Mouse (Mus musculus): ENCODE results near the gene Olfr1453. TPM values are rescaled to one million over a fixed set of nuclear protein-coding genes. Genes with fewer than 3 reads are reported as not detected.

The Olfr1453 gene
- not detected for polyA plus RNA-seq (2014; fragmentation: Illumina TruSeq; extraction: RNeasy Lipid Tissue Mini Kit (QIAGEN cat#74804); ENCODE audit: low read depth, low replicate concordance)

DNA sequence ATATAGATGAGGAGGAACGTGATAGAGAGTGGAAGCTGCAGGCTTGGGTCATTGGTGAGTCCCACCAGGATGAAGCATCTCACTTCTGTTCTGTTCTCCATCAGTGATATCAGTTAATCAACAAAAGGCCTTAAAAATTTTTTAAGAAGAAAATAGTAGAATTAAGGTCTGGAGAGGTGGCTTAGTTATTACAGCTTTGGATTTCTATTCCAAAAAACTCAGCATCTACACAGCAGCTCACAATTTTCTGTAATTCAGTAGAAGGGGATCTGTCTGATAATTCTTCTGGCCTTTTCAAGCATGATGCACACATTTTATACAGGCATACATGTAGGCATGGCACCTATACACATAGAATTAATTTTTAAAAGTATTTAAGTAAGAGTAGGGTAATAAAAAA, at the start of gene Olfr1453:
Gene Olfr1453 (minus strand): TSS at position 101 of the 400 bp plus-strand sequence.

DNA sequence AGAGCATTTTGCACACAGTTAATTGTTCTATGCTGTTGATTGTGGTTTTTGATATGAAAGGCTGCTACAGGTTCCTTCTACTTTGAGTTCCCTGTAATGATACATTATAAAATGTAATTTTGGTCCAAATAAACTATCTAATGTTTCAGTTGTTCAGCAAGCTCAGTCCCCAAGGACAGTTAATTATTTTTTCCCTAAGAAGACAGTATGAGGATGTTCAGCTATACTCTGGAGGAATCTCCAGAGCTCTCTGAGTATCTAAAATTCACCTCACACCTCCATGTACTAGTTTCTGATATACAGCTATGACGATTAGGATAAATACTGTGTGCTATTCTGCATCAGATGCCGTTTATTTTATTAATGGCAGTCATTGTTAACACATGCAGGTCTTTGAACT, 32.2 kb upstream of the Olfr1453 start, which contains the start of gene Olfr1454:
Gene Olfr1454 (plus strand): TSS at position 301 of the 400 bp plus-strand sequence.

GRCm38 (mm10) chr19:12994714-12995113, 33.4 kb downstream of the Olfr1453 start, which contains the start of gene Olfr1451:
Gene Olfr1451 (plus strand): TSS chr19:12995014.

Other genes with a start within 250 kb of the Olfr1453 start
- gene Zfp91, start 232.2 kb downstream of the Olfr1453 start, polyA plus RNA-seq (2014; fragmentation: Illumina TruSeq; extraction: RNeasy Lipid Tissue Mini Kit (QIAGEN cat#74804); ENCODE audit: low read depth, low replicate concordance), result 88.8 TPM
- gene Lpxn, start 232.1 kb downstream of the Olfr1453 start, polyA plus RNA-seq (2014; fragmentation: Illumina TruSeq; extraction: RNeasy Lipid Tissue Mini Kit (QIAGEN cat#74804); ENCODE audit: low read depth, low replicate concordance), result 1.9 TPM
- gene Gm5244, start 181.6 kb downstream of the Olfr1453 start, polyA plus RNA-seq (2014; fragmentation: Illumina TruSeq; extraction: RNeasy Lipid Tissue Mini Kit (QIAGEN cat#74804); ENCODE audit: low read depth, low replicate concordance), result not detected
- not detected for gene Olfr1444, start 171.0 kb downstream of the Olfr1453 start, polyA plus RNA-seq (2014; fragmentation: Illumina TruSeq; extraction: RNeasy Lipid Tissue Mini Kit (QIAGEN cat#74804); ENCODE audit: low read depth, low replicate concordance)
- not detected for gene Olfr1445, start 144.5 kb downstream of the Olfr1453 start, polyA plus RNA-seq (2014; fragmentation: Illumina TruSeq; extraction: RNeasy Lipid Tissue Mini Kit (QIAGEN cat#74804); ENCODE audit: low read depth, low replicate concordance)
- gene Olfr1446, start 134.8 kb downstream of the Olfr1453 start, polyA plus RNA-seq (2014; fragmentation: Illumina TruSeq; extraction: RNeasy Lipid Tissue Mini Kit (QIAGEN cat#74804); ENCODE audit: low read depth, low replicate concordance), result not detected
- gene Olfr1447, start 124.6 kb downstream of the Olfr1453 start, polyA plus RNA-seq (2014; fragmentation: Illumina TruSeq; extraction: RNeasy Lipid Tissue Mini Kit (QIAGEN cat#74804); ENCODE audit: low read depth, low replicate concordance), result not detected
- not detected for gene Olfr1448, start 103.9 kb downstream of the Olfr1453 start, polyA plus RNA-seq (2014; fragmentation: Illumina TruSeq; extraction: RNeasy Lipid Tissue Mini Kit (QIAGEN cat#74804); ENCODE audit: low read depth, low replicate concordance)
- gene Olfr1449, start 97.5 kb downstream of the Olfr1453 start, polyA plus RNA-seq (2014; fragmentation: Illumina TruSeq; extraction: RNeasy Lipid Tissue Mini Kit (QIAGEN cat#74804); ENCODE audit: low read depth, low replicate concordance), result not detected
- gene Olfr1450, start 78.1 kb downstream of the Olfr1453 start, polyA plus RNA-seq (2014; fragmentation: Illumina TruSeq; extraction: RNeasy Lipid Tissue Mini Kit (QIAGEN cat#74804); ENCODE audit: low read depth, low replicate concordance), result not detected
- gene Olfr1451, start 33.3 kb downstream of the Olfr1453 start, polyA plus RNA-seq (2014; fragmentation: Illumina TruSeq; extraction: RNeasy Lipid Tissue Mini Kit (QIAGEN cat#74804); ENCODE audit: low read depth, low replicate concordance), result not detected
- gene Olfr1454, start 32.3 kb upstream of the Olfr1453 start, polyA plus RNA-seq (2014; fragmentation: Illumina TruSeq; extraction: RNeasy Lipid Tissue Mini Kit (QIAGEN cat#74804); ENCODE audit: low read depth, low replicate concordance), result not detected
- not detected for gene Olfr1457, start 69.6 kb upstream of the Olfr1453 start, polyA plus RNA-seq (2014; fragmentation: Illumina TruSeq; extraction: RNeasy Lipid Tissue Mini Kit (QIAGEN cat#74804); ENCODE audit: low read depth, low replicate concordance)
- gene Olfr1458, start 78.4 kb upstream of the Olfr1453 start, polyA plus RNA-seq (2014; fragmentation: Illumina TruSeq; extraction: RNeasy Lipid Tissue Mini Kit (QIAGEN cat#74804); ENCODE audit: low read depth, low replicate concordance), result not detected
- gene Olfr1459, start 121.2 kb upstream of the Olfr1453 start, polyA plus RNA-seq (2014; fragmentation: Illumina TruSeq; extraction: RNeasy Lipid Tissue Mini Kit (QIAGEN cat#74804); ENCODE audit: low read depth, low replicate concordance), result not detected
- not detected for gene Olfr1461, start 134.7 kb upstream of the Olfr1453 start, polyA plus RNA-seq (2014; fragmentation: Illumina TruSeq; extraction: RNeasy Lipid Tissue Mini Kit (QIAGEN cat#74804); ENCODE audit: low read depth, low replicate concordance)
- not detected for gene Olfr1462, start 157.4 kb upstream of the Olfr1453 start, polyA plus RNA-seq (2014; fragmentation: Illumina TruSeq; extraction: RNeasy Lipid Tissue Mini Kit (QIAGEN cat#74804); ENCODE audit: low read depth, low replicate concordance)
- gene Olfr1463, start 203.0 kb upstream of the Olfr1453 start, polyA plus RNA-seq (2014; fragmentation: Illumina TruSeq; extraction: RNeasy Lipid Tissue Mini Kit (QIAGEN cat#74804); ENCODE audit: low read depth, low replicate concordance), result not detected

All from liver, adult 10 weeks (tissue).